Mouse (Mus musculus) mature B cell (primary cell): ENCODE measurements at regions not wholly inside any gene's neighbourhood (a gene's known extent, or its start where the extent isn't known, plus 50 kb on each side); places are given as distances from the start of the nearest gene placed in this dataset.
"Not testable (repeated sequence)": the region's sequence is repeated elsewhere in the genome, so short reads cannot be mapped to it uniquely, and the experiment has no call there.

ENCODE experiments used
- in situ Hi-C: fragments of 300-500 bp; cut with MboI; formaldehyde crosslinking; loops from 2 replicates; pipeline ENCODE4 v1.14.3; 2019

- in situ Hi-C loops = not testable (repeated sequence)
Measured at GRCm38 (mm10) chr13:50906431-50906830, 194.2 kb upstream of the Spin1 start.

GRCm38 (mm10) chr13:50906910-50907309, 193.8 kb upstream of the Spin1 start:
- in situ Hi-C loops = no loop called here

- in situ Hi-C loops = not testable (repeated sequence)
Measured at GRCm38 (mm10) chr13:50912776-50913175, 187.9 kb upstream of the Spin1 start.

- in situ Hi-C loops = not testable (repeated sequence)
Measured at GRCm38 (mm10) chr13:50934017-50934416, 166.7 kb upstream of the Spin1 start.

- in situ Hi-C loops = no loop called here
Measured at GRCm38 (mm10) chr13:50942561-50942960, 158.1 kb upstream of the Spin1 start.

GRCm38 (mm10) chr13:50949545-50950226, 151.0 kb upstream of the Spin1 start:
- in situ Hi-C loops = loop anchor here (5.0 to 10.0 kb wide), 2 partner anchors 473 to 665 kb away; no protein-coding TSS in a partner anchor

GRCm38 (mm10) chr13:50954671-50955070, 146.0 kb upstream of the Spin1 start:
- in situ Hi-C loops = loop anchor here (10.0 kb wide), 1 partner anchor 660 kb away; no protein-coding TSS in a partner anchor

- in situ Hi-C loops = loop anchor here (10.0 kb wide), 1 partner anchor 657 kb away; no protein-coding TSS in a partner anchor
Measured at GRCm38 (mm10) chr13:50958051-50958883, 142.4 kb upstream of the Spin1 start.

GRCm38 (mm10) chr13:50960909-50961308, 139.8 kb upstream of the Spin1 start:
- in situ Hi-C loops = no loop called here

- in situ Hi-C loops = no loop called here
Measured at GRCm38 (mm10) chr13:50964070-50964469, 136.6 kb upstream of the Spin1 start.

GRCm38 (mm10) chr13:50965041-50965440, 135.6 kb upstream of the Spin1 start:
- in situ Hi-C loops = not testable (repeated sequence)

GRCm38 (mm10) chr13:50965678-50966077, 135.0 kb upstream of the Spin1 start:
- in situ Hi-C loops = no loop called here

- in situ Hi-C loops = no loop called here
Measured at GRCm38 (mm10) chr13:50966826-50967225, 133.9 kb upstream of the Spin1 start.

GRCm38 (mm10) chr13:50973379-50973778, 127.3 kb upstream of the Spin1 start:
- in situ Hi-C loops = no loop called here

GRCm38 (mm10) chr13:50975306-50975920, 125.3 kb upstream of the Spin1 start:
- in situ Hi-C loops = no loop called here

GRCm38 (mm10) chr13:50982005-50982404, 118.7 kb upstream of the Spin1 start:
- in situ Hi-C loops = no loop called here

- in situ Hi-C loops = no loop called here
Measured at GRCm38 (mm10) chr13:50982990-50983389, 117.7 kb upstream of the Spin1 start.

GRCm38 (mm10) chr13:50991726-50992432, 108.8 kb upstream of the Spin1 start:
- in situ Hi-C loops = no loop called here

GRCm38 (mm10) chr13:50999738-51000137, 100.9 kb upstream of the Spin1 start:
- in situ Hi-C loops = no loop called here

GRCm38 (mm10) chr13:51004827-51005226, 95.9 kb upstream of the Spin1 start:
- in situ Hi-C loops = no loop called here

- in situ Hi-C loops = no loop called here
Measured at GRCm38 (mm10) chr13:51010736-51011135, 89.9 kb upstream of the Spin1 start.

- in situ Hi-C loops = no loop called here
Measured at GRCm38 (mm10) chr13:51016209-51016608, 84.5 kb upstream of the Spin1 start.
